Mouse (Mus musculus): ENCODE data around the gene Klk6.

GRCm38 (mm10) chr7:43796355-43796754 lies 27.9 kb upstream of the Klk6 start:
- TF ChIP-seq USF1 (IDR thresholded peaks at IDR 0.05; ENCODE audit: low read depth), result no peak
- no peak for TF ChIP-seq CTCF (IDR thresholded peaks at IDR 0.05; ENCODE audit: control insufficient read depth, insufficient read depth, insufficient read length)
- TF ChIP-seq MAX (IDR thresholded peaks at IDR 0.05), result no peak
- TF ChIP-seq CEBPB (IDR thresholded peaks at IDR 0.05; ENCODE audit: low read depth), result no peak
- TF ChIP-seq FOSL1 (IDR thresholded peaks at IDR 0.05; ENCODE audit: insufficient read depth, low read length, poor library complexity, severe bottlenecking), result no peak
- no peak for TF ChIP-seq MYOG (IDR thresholded peaks at IDR 0.05; ENCODE audit: control insufficient read depth, extremely low read depth, insufficient read length)
- TF ChIP-seq MYOD1 (IDR thresholded peaks at IDR 0.05; ENCODE audit: control insufficient read depth, insufficient read length, low read depth), result no peak

All from C2C12 (cell line).